Mouse (Mus musculus) intestine, embryonic 14.5 days (tissue): Measurements from ENCODE around the gene Crtap. TPM values are rescaled to one million over a fixed set of nuclear protein-coding genes. Genes with fewer than 3 reads are reported as not detected.

Source experiments
- ATAC-seq: fragments of 200-750 bp; cut with Nextera tagmentation; replicated peaks from 2 replicates; pipeline ENCODE4 v1.8.0; 2017; ENCODE audit warnings: low read depth, moderate number of reproducible peaks, moderate TSS enrichment, moderate library complexity; ENCODE audit not compliant: low FRiP score, low TSS enrichment
- DNase-seq: peaks from one replicate; pipeline ENCODE4 v3.0.0-alpha.2; 2018; ENCODE audit warnings: low spot score
- H3K27ac ChIP-seq: fragments of 300-500 bp; sonication (generic); 2 replicates; pipeline ENCODE4 v1.5.1; 2014; ENCODE audit warnings: low read depth, mild to moderate bottlenecking, control low read depth
- H3K27me3 ChIP-seq: fragments of 300-500 bp; sonication (generic); replicated peaks from 2 replicates; pipeline ENCODE4 v1.6.1; 2014; ENCODE audit warnings: low read length, control low read depth; ENCODE audit not compliant: control insufficient read depth, insufficient read depth
- H3K36me3 ChIP-seq: fragments of 300-500 bp; sonication (generic); 2 replicates; pipeline ENCODE4 v1.6.1; 2014; ENCODE audit warnings: low read length, control low read depth; ENCODE audit not compliant: control insufficient read depth, insufficient read depth
- H3K4me1 ChIP-seq: fragments of 300-500 bp; sonication (generic); replicated peaks from 2 replicates; pipeline ENCODE4 v1.6.1; 2014; ENCODE audit warnings: low read length, control low read depth, mixed read lengths; ENCODE audit not compliant: control insufficient read depth, insufficient read depth
- H3K4me2 ChIP-seq: fragments of 300-500 bp; sonication (generic); 2 replicates; pipeline ENCODE4 v1.6.1; 2014; ENCODE audit warnings: low read length
- H3K4me3 ChIP-seq: fragments of 300-500 bp; sonication (generic); 2 replicates; pipeline ENCODE4 v1.5.1; 2014; ENCODE audit warnings: low read depth, low read length, control low read depth, mixed read lengths
- H3K9ac ChIP-seq: fragments of 300-500 bp; sonication (generic); 2 replicates; pipeline ENCODE4 v1.6.1; 2014; ENCODE audit warnings: mild to moderate bottlenecking, low read length
- H3K9me3 ChIP-seq: fragments of 300-500 bp; sonication (generic); 2 replicates; pipeline ENCODE4 v1.6.1; 2016; ENCODE audit warnings: low read length, control low read depth; ENCODE audit not compliant: control insufficient read depth
- WGBS: fragments of 180-500 bp; shearing (Covaris S2); extraction: QIAGEN DNeasy Blood & Tissue Kit; methylation state at CpG from one replicate; pipeline ENCODE4 v1.1.7; 2014; 5-methylcytosine and 5-hydroxymethylcytosine counted together
- polyA plus RNA-seq: library from polyadenylated mRNA; unstranded; fragments of >200 nt; fragmentation: Nextera tagmentation; extraction: Ambion mirVana; gene quantifications from 2 replicates; pipeline ENCODE4 v1.2.1, GENCODE M21; 2014

The Crtap gene
- polyA plus RNA-seq, 1 experiment from 2014 or later, result 124 TPM

- WGBS, result 62% methylated on average over 3 of the region's 3 CpGs
- Histone ChIP-seq H3K4me1 (no peaks in the 10 kb centered on the region), H3K9me3 (no peaks in the 10 kb centered on the region)
Measured at GRCm38 (mm10) chr9:114326011-114326748, 64.3 kb downstream of the Crtap start.

More at GRCm38 (mm10) chr9:114326011-114326748, 64.3 kb downstream of the Crtap start:
- ATAC-seq (no peak), DNase-seq (no peak)
- no peak overlapping the region for H3K9ac ChIP-seq
- H3K36me3 ChIP-seq, result no peaks in the 10 kb centered on the region
- no peak overlapping the region for H3K4me2 ChIP-seq
- no peak overlapping the region for H3K27ac ChIP-seq
- H3K4me3 ChIP-seq, result no peak overlapping the region
- no peaks in the 10 kb centered on the region for H3K27me3 ChIP-seq

Other genes with a start within 250 kb of the Crtap start
- gene Bcl2a1c, start 60.5 kb downstream of the Crtap start, polyA plus RNA-seq, result not detected in 2 replicates
- 72.0 and 76.0 TPM in 2 replicates for gene Glb1, start 10.4 kb upstream of the Crtap start, polyA plus RNA-seq
- gene Tmppe, start 10.4 kb upstream of the Crtap start, polyA plus RNA-seq, result 5.1 and 5.5 TPM in 2 replicates
- gene Ccr4, start 114.2 kb upstream of the Crtap start, polyA plus RNA-seq, result 0.08 TPM in 2 replicates
- 0.46 TPM in 1 of 2 replicates, not detected in the other for gene C130032M10Rik, start 125.0 kb upstream of the Crtap start, polyA plus RNA-seq
- 2.7 and 2.9 TPM in 2 replicates for gene Trim71, start 173.7 kb upstream of the Crtap start, polyA plus RNA-seq
- gene Cnot10, start 249.5 kb upstream of the Crtap start, polyA plus RNA-seq, result 65.8 and 67.6 TPM in 2 replicates